Mouse (Mus musculus) adrenal gland, adult (tissue): Measurements from ENCODE around the gene Exoc3l4.

Experiments used
- DNase-seq, 2 experiments: peaks; one replicate each; pipeline ENCODE4 v3.0.0; 2022 to 2023; ENCODE audit warnings: low spot score in 1 of 2; ENCODE audit not compliant: inconsistent age in 2 of 2

Gene Exoc3l4

DNA sequence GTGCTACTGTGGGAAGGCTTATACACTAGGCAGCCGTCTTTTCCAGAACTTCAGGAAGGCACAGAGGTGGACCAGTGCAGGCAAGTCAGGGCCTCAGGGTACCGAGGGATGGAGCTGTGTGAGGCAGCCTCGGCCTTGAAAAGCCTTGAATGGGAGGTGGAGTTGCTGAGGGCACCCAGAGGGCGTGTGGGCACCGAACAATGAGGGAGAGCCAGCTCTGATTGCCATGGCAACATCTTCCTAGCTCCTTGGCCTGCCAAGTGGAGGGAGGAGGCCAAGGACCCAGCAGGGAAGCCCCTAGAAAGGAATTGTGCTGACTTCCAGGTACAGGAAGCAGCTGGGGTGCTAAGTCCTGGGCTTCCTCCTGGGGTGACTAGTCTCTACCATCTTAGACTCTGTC lies 7.2 kb upstream of the Exoc3l4 start:
- DNase-seq: no peak

DNA sequence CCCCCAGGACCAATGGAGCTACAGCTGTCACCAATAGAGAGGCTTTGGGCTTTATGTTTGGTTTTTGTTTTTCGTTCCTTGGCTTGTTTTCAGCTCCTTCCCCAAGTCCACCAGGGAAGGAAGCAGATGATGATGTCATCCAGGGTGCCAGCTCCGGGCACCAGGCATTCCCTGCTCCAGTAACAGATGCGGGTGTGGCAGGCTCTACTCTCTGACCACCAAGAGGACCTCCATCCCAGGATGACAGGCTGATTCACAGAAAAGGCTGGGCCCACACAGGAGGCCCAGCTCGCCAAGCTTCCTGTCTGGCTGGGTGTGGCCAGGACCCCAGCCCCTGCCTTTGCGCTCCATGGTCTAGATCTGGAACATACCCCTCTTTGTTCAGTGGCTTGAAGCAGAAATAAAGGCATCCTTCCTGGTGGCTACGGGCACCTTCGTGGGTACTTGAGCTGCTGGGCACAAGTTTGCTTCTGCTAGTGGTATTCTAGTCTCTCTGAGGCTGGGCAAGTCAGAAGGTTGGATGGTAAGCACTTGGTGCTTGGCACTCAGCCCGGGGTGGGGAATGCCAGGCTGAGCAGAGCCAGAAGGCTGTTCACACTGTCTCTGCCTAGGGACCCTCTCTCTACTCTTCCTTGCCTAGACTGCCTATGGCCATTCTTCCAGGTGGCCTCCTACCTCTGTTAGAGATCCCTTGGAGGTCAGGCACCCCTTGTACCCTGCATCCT lies 5.0 kb upstream of the Exoc3l4 start:
- DNase-seq: no peak

DNA sequence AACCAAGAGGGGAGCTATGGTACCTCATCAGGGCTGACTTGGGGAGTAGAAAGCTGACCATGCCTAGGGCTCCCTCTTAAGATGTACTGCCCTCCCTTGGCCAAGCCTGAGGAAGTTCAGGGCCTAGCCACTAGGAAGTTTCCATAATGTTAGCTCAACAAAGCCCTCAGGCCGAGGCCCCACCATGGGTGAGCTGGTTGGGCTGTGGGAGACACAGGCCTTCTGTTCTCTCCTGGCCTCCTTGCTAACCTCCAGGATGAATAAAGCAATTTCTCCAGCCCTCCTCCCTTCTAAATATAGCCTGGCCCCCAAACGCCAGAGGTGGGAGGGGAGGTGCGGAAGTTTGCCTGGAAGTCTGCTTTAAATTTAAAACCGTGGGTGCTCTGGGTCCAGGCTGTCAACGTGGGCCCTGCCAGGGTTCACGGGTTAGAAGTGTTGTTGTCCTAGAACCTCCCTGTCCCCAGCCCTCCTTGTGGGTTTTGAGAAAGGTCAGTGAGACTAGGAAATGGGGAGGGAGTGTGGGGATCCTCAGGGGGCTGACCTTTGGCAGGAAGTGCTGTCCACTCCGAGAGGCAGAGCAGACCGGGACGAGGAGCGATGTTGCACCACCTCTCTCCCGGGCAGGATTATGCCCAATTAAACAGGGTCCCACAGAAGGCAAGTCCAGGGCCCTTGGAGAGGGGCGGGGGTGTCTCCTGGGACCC lies 4.1 kb upstream of the Exoc3l4 start:
- DNase-seq: no peak

DNA sequence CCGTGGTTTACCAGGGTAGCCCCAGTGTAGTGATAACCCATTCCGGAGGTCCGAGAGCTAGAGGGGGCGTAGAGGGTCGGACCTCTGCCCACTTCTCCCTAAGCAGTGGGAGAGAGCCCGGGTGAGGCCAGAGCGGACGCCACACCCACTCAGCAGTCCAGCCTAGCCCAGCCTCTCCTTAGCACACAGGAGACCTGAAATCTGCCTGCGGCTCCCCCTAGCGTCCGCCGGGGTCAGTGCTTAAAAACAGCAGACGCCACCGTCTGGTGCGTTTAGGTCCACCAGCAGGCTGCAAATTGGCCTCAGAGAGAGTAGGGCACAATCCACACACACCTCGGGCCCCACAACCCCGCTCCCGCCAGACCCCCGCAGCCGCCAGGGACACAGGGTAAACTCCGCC lies 3.5 kb upstream of the Exoc3l4 start:
- peak; percentile 91 to 96 for DNase-seq

DNA sequence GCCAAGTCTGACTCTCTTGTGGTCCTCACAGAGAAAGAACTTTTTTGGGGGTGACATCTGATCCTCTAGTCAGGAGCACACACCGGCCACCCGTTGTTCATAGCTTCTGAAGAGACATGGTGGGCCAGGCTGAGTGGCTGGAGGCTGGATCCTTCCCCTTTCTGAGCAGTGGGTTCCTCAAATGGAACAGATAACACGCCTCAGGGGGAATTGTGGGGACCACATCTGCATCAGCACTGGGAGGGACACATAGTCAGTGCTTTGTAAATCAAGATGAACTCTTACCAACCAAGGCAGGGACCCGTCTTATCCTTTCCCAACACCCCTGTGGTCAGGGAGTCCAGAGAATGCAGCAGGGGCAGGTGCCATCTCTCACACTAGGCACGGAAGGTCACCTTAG lies 3.1 kb downstream of the Exoc3l4 start:
- DNase-seq: no peak

DNA sequence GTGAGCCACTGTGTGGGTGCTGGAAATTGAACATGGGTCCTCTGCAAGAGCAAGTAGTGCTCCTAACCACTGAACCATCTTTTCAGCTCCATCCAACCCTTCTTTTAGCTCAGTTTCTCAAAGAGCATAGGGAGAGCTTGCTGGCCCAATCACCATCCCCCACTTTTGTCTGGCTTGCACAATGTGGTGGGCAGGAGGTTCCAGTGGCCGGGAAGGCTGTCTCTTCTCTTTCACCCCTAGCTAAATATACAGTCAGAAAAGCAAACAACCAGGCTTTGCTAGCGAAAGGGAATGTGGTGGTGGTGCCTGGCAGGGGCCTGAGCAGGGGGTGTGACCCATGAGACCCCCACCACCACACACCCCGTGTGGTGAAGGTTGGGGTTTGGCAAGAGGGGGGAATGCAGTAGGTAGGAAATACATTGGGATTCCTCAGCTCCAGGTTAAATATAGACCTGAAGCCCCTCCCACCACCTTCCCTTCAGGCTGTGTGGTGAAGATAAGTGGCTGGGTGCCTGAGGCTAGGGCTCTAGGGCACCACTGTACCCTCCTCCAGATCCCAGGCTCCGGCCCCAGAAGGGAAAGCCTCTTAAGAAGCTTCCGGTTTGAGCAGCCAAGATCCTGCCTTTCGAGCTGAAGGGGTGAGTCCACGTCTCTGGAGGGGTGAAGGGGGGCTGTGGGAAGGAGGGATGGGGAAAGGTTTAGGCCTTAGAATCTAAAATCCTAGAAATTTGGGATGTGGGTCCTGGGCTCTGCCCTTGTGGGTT lies 4.3 kb downstream of the Exoc3l4 start:
- DNase-seq: no peak

DNA sequence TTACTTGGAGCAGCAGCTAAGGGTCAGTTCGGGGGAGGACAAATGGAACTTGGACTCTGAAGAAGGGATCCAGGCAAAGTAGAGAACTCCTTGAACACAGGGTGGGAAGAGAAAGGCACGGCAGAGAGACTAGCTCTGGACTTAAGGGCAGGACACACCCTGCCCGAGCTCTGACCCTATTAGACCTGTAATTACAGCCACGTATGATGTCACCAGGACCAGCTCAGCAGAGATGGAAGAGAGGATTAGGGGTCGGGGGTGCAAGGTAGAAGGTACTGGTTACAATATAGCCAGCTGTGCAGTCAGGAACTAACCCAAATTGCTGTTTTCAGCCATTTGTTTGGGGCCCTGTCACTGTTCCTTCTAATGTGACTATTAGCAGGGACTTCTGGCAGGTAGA lies 6.0 kb downstream of the Exoc3l4 start:
- DNase-seq: no peak

DNA sequence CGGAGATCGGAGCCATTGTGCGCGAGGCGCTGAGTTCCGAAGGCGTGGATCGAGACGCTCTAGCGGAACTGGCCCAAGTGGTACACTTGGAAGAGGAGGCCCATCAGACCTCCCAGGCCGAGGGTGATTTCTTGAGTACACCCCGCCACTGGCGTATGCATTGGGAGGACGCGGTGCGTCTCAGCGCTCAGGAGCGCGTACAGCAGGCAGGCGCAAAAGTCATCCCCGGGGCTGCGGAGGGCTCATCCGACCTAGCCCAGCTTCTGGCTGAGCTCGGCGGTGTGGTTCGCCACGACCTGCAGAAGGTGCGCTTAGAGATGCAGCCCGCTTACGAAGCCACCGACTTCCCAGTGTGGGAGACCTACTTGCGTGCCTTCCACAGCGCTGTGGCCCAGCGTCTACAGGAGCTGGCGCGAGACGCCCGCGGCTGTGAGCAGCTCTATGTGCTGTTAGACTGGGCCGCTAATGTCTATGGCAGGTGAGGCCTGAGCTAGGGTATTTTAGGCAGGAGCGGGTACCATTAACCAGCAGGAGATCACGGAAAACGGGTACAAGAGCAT lies 6.8 kb downstream of the Exoc3l4 start:
- DNase-seq: no peak

DNA sequence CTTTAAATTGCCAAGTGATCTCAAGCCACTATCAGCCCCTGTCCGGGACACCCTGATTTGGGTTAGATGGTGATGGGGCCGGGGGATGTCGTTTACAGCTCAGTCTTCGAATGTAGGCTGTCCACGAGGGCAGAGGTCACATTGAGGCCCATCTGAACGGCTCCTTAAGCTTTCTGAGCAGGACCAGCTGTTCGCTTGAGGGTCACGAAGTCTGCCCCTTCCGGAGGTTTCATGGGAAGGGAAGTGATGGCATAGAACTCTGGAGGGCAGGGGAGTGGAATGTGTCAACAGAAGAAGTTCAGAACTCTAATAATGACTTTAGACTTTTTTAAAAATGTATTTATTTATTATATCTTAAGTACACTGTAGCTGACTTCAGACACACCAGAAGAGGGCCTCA lies 7.7 kb downstream of the Exoc3l4 start:
- no peak for DNase-seq

DNA sequence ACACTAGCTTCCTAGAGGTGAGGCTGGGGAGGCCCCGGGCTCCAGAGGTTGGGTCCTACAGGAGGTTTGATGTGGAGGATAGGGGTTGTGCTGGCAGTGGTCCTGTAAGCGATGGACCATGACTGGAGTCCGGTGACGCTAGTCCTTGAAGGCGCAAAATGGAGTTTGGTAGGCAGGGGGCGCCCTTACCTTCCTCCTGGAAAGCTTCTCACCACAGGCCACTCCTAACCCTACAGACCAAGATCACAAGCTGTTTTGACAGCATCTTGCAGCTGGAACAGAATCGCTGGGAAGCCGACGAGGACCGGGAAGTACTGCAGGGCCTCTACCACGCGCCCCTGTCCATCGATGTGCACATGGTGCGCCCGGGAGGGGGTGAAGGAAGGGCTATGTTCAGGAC lies 8.4 kb downstream of the Exoc3l4 start:
- peak; percentile 84 to 95 for DNase-seq

DNA sequence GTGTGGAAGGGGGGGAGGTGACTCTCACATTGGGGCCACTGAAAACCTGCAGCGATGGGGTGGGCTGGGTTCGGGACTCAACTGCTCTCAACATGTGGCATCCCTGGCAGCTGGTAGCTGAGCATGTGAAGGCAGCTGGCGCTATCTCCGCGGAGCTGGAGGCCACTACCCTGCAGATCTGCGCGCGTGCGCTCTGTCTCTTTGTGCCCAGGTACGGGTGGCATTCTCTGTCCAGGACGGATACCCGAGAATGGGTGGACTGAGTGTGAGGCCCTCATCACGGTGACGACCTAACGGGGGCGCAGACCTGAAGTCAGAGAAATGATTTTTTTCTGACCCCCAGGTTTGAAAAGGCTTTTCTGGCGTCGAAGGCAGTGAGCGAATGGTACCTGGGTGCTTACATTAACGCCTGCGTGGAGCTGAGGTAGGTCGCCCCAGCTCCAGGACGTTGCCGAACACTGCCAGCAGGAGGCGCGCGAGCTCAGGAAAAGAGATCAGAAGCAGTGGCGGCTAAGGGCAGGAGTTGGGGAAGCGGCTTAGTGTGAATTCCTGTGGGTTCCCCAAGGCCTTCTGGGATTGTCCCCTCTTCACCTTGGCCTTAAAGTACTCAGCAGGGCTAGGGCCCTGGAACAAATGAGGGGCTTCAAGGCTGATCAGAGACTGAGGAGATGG lies 9.1 kb downstream of the Exoc3l4 start:
- DNase-seq: peak; percentile 91 to 98

DNA sequence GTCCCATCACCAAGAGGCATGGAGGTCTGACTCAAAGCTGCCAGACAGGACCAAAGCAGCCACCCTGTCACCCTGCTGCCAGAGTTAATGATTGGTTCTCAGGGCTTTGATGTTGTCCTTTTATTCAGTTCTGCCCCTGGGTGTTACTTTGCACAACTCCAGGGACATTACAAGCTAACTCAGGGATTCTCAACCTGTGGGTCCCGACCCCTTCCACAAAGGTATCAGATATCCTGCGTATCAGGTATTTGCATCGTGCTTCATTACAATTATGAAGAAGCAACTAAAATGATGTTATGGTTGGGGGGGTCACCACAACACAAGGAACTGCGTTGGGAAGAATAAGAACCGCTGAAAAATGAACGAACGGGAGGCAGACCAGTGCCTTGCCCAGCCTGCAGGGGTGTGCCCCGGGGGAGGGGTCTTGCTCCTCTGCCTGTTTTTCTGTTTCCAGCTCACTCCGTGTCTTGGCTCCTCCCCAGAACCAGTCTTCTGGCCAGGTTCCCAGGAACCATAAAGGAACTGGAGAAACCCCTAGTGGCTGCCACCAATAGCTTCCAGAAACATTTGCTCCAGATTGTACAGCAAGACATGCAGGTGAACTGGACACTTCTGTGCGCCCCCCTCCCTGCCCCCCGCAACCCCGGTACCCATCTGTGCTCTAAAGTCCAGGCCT lies 10.8 kb downstream of the Exoc3l4 start:
- no peak for DNase-seq

DNA sequence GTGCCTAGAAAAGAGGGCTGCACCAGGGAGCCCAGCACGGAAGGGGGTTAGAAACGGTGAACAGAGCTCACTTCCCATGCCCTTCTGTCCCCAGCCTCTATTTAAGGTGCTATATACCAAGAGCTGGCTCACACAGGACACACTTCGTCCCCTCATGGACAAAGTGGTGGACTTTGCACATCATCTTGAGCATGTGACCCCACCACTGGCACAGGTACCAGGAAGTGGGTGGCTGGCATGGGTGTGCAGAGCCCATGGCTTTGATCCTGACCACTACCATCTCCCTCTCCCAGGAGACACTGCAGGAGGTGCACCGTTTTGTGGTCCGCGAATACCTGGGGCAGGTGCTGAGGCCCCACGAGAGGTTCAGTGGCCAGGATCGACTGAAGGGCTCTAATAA lies 11.5 kb downstream of the Exoc3l4 start:
- DNase-seq: peak in 1 of 2 experiments; percentile 42

DNA sequence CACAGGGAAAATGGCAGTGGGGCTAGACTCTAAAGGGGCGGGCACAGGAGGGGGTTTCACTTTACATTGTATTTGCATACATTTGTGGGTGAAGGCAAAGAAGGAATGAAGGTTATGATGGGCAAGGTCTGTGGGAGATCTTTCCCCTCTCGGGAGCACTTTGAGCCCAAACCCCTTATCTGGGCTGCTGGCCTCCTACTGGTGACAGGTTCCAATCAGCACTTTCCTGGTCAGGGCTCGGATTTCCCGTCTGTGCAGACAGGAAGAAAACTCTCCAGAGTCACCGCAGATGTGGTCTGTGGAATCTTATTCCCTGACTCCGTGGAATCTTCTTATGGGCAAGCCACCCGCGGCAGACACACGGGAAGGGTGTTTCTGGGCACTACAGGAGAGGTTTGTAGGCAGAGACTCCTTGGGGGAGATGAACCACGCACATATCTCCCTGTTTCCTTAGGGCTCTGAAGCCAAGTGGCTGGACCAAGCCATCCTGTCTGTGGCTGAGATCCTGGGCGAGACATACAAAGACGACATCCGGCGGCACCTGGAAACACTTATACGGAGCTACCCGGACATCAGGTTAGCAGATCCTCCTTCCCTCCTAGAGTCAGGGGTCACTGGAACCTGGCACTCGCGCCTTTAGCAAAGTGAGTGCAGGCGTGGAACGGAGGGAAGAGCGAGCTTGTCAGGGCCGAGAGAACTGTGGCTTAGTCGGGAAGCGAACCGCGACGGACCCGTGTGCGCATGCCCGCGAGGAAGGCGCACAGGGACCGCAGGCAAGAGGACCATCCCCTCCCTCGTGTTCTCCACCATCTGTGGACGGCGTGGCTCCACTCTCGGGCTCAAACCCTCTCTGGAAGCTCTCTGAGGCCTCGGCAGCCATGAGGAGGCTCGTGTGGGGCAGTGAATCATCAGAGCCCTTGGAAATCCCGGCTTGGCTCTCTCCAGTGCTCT lies 12.4 kb downstream of the Exoc3l4 start:
- DNase-seq: peak; percentile 62 to 85

DNA sequence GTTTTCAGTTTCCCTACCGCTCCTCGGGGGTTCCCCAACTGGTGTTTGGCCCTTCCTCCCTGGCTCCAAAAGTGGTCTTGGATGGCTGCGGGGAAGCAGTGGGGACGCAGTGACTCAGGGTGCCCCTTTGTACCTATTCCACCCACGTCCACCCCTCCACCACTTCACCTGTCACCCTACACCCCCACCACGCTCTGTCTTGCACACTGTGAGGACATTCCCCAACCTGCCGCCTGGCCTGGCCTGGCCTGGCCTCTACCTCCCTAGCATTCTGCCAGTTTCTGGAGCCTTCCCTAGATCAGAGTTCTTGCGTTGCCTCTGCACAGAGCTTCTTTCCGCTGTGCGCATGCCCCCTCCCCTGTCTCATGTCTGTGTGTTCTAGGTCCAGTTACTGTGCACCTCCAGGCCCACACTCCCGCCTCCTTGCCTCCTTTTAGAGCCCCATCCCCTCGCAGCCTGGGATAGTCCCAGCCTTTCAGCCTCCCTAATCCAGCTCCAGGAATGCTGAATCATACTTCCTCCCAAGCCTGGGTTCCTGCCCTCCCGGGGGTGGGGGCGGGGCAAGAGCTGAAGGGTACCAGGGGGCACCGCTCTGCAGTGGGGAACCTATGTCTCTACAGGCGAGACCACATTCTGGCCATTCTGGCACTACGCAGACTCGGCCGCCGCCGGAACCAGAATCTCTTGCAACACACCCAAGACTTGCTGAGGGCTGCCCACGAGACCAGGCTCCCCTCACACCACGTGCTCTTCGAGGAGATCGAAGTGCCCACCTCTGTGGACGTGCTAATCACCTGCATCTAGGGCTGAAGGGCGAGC lies 13.4 kb downstream of the Exoc3l4 start:
- DNase-seq: peak; percentile 63 to 79

DNA sequence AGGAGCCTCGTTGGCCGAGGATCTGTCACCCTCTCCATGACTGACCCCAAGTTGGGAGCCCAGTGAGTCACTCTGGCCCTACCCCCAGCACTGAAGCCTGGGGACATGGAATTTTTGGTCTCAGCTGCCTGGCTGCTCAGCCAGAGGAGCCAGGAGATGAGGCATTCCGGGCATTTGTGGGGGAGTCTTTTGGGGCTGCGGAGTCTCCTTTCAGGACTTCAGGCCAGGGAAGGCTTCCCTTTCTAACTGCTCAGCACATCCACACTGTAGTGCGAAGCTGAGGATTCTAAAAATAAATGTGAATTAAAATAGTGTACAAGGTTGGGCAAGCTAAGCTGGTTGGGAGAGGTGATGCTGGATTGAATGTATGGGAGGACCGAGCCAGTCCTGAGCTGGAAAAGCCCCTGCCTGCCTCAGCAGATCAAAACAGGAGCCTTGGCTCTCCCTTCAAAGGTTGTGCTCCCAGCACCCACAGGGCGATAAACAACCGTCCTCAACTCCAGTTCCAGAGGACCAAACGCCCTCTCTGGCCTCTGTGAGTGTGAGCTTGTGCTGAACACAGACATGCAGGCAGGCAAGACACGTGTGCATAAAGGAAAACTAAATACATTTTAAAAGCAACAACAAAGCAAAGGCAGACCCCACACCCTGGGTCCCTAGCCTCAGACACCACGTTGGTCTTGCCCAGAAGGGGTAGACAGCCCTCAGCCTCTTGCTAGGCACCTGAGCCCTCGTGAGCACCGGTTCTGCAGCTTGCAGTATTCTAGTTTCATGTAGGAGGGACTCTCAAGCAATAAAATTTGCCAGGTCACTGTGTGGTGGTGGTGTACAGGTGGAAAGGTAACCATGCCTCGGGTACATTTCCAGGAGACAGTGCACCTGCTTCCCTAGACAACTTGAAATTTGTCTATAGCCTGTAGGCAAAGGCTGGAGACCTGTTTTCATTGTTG lies 14.3 kb downstream of the Exoc3l4 start:
- peak in 1 of 2 experiments; percentile 77 for DNase-seq

DNA sequence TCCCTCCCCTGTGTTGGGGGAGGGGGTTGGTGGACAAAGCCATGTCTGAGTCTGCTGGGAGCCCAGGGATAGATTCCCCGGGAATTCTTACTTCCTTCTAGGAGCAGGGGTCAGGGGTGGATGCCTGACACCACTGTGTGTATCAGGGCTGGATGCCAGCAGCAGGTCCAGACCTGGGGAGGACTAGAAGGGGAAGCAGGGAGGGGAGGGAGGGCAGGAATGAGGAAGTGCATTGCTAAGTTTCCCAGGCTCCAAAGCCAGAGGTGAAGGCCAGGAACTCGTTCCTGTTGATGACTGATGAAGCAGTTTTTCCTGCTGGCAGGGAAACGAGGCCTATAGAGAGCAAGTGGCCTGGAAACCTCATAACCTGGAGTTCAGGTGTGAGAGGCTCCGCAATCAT lies 15.3 kb downstream of the Exoc3l4 start:
- peak; percentile 32 to 62 for DNase-seq
